Mouse (Mus musculus): ENCODE data around the gene Rnf145.

Rnf145 gene

DNA sequence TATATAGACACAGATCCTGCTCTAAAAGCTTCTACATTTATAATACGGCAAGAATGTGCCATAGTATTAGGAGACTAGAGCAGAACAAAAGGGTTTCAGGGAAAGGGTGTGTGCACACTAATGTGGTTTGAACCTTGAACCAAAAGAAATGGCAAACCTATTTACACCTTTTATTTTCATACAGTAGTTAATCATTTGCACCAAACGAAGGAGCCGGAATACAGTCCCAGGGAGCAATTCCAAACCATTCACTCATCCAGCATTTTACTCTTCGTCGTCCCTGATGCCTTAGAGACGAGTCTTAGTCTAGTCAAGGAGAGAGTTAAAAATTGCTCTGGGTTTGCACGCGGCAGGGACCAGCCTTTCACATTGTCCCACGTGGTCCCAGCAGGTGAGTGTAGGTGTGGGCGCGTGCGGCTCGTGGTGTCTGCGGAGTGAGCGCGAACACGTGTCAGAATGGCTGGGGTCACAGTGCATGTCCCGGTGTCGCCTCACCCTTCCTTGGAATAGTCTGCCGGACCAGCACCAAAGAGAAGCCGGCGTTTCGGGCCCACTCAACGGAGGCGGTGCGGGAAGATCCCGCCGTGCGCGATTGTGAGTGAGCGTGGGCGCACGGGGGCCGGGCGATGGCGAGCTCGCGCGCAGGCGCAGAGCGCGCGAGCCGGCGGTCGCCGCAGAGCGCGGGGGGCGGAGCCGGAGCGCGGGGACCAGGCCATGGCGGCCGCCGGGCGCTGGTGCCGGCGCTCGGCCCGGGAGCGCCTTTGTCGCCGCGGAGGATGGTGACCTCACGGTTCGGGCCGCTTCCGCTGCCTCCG, at the start of gene Rnf145:
Rnf145 (plus strand) TSS at position 684 of the 815 bp plus-strand sequence.
- no peaks in the 10 kb centered on the region for H3K27me3 ChIP-seq (ENCODE audit: control insufficient read depth, insufficient read depth, low read length, poor library complexity, severe bottlenecking)
- peak; percentile 84 for DNase-seq (ENCODE audit: low read depth, low spot score)
- 0 out of 2 replicates have a peak, but pooled peaks cover 4% of the 10 kb centered on the region for H3K36me3 ChIP-seq (ENCODE audit: control insufficient read depth, insufficient read depth, low read length, poor library complexity, severe bottlenecking)

DNA sequence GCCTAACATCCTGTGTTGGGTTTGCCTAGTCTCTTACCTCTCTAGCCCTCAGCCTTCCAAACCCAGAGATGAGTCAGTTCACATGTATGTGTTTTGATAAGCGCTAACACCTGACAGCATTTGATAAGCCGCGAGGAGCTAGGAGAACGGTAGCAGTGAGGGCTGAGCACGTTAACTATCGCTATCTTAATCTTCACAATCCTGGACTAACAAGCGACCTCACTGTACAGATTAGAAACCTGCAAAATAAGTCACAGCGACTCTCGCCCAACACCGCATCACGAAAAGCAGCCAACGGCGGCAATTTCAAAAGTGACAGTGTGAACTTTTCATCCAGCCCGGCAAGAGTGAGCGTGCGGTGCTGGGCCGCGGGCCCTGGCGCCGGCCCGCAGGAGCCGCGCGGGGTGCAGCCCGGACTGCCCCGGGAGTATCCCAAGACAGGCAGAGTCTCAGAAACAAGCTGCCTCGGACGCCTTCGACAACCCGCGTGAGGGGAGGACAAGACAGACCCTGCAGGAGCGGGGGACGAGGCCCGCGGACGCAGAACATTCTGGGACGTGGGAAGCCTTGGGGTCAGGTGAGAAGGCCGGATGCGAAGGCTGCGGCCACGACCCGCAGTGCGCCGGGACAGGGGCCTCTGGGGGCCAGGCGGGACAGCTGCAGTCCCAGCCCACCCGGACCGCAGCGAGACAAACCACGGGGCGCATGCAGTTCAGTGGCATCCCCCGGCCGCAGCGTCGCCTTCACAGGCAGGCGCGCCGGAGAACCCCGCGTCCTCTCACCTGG, 48.9 kb upstream of the Rnf145 start:
- DNase-seq (ENCODE audit: low read depth, low spot score) = peak; percentile 69
- H3K27me3 ChIP-seq (ENCODE audit: control insufficient read depth, insufficient read depth, low read length, poor library complexity, severe bottlenecking) = no peaks in the 10 kb centered on the region
- peaks cover 5% of the 10 kb centered on the region; the same call in 1 of the 2 replicates for H3K36me3 ChIP-seq (ENCODE audit: control insufficient read depth, insufficient read depth, low read length, poor library complexity, severe bottlenecking)

DNA sequence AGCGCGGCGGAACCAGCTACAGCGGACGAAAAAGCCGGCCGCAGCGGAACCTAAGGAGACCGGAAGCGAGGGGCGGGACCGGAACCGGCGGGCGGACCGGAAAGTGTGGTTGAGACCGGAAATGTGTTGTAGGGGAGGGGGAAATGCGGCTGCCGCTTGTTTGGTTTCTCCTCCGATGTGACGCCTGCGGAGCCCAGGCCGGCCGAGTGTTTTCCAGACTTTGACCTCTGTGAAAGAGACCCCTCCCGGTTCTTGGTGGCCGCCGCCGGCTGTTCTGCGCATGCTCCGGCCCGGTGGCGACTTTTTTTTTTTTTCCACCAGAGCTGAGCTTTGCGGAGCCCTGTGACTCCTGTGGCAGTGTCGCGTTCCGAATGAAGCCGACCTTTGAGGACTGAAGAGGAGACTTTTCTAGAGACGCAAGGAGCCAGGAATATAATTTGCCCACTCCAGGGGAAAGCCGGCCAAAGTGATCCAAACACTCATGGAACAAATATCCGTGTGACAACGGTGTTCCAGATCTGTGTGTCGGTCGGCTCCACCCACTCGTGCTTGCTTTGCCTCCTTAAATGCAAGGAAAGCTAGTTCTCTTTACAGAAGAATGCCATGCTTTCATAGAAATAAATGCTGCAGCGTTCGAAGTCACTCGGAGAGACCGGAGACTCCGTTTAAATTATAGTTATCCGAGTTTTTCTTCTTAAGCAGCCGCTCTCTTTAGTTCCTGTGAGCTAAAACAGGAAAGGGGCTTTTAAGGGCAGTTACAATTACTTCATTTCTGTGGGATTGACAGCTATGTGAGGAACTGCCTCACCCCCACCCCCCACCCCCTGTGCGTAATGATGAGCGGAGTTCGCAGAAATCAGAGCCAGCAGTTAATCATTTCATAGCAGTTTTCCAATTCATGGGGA, 48.1 kb upstream of the Rnf145 start, which contains the start of gene Ublcp1:
Ublcp1 (minus strand) TSS at position 67 of the 905 bp plus-strand sequence.
- Histone ChIP-seq H3K27me3 (ENCODE audit: control insufficient read depth, insufficient read depth, low read length, poor library complexity, severe bottlenecking) (no peaks in the 10 kb centered on the region), H3K36me3 (ENCODE audit: control insufficient read depth, insufficient read depth, low read length, poor library complexity, severe bottlenecking) (no peaks in the 10 kb centered on the region)
- DNase-seq (ENCODE audit: low read depth, low spot score) = peak; percentile 96

DNA sequence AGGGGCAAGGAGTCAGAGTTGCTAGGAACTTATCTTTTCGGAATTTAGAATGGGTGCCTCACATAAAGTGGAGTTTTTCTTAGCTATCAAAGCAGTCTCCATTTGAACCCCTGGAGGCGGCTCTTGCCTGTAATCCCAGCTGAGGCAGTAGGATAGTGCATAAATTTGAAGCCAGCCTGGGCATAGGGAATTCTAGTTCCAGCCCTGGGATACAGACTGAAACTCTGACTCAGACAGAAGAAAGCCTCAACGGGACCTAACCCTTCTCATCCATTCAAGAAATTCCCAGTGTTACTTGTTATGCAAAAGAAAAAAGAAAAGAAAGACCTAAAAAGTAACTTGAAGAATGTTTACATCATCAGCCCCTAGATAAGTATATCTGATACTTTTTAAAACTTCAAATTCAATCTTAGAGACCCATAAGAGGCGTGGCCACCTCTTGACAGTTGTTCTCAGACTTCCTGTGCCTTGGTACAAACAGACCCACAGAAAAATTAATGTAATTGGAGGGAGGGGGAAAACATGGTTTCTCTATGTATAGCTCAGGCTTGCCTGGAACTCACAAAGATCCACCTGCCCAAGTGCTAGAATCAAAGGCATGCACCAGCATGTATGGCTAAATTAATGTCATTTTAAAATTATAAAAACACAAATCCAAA, 47.3 kb upstream of the Rnf145 start:
- Histone ChIP-seq H3K27me3 (ENCODE audit: control insufficient read depth, insufficient read depth, low read length, poor library complexity, severe bottlenecking) (no peaks in the 10 kb centered on the region), H3K36me3 (ENCODE audit: control insufficient read depth, insufficient read depth, low read length, poor library complexity, severe bottlenecking) (no peaks in the 10 kb centered on the region)
- DNase-seq (ENCODE audit: low read depth, low spot score) = no peak

DNA sequence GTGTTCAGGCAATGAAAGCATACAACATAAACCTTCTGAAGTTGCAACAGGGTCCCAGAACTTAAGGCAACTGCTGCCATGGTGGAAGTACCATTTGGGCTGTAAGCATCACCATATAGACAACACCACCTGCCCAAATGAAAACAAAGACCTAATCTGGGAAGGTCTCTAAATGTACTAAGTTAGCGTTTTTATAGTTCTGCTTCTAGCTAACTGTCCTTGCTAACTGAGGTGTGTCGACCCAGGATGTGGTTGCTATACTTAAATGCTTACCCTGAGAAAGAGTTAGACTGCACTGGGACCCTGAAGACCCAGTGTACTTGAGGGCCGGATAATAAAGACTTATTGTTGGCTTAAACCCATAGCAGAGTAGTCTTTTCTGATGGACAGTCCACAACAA, 43.3 kb upstream of the Rnf145 start:
- no peaks in the 10 kb centered on the region for H3K27me3 ChIP-seq (ENCODE audit: control insufficient read depth, insufficient read depth, low read length, poor library complexity, severe bottlenecking)
- peak; percentile 70 for DNase-seq (ENCODE audit: low read depth, low spot score)
- no peaks in the 10 kb centered on the region for H3K36me3 ChIP-seq (ENCODE audit: control insufficient read depth, insufficient read depth, low read length, poor library complexity, severe bottlenecking)

DNA sequence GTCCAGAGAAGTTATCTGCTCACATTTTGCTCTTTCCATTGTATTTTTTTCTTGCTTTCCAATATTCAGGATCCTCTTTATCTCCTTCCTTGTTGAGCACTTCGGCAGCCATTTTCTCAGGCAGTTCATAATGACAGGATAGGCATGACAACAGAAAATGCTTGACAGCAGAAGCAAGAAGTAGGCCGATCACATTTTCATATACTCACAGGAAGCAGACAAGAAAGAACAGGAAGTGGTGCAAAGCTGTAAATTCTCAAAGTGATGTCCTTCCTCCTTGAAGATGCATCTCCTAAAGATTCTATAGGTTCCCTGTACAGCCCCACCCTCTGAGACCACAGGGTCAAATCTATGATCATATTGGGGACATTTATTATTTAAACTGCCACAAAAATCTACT, 42.3 kb upstream of the Rnf145 start:
- no peaks in the 10 kb centered on the region for H3K27me3 ChIP-seq (ENCODE audit: control insufficient read depth, insufficient read depth, low read length, poor library complexity, severe bottlenecking)
- no peaks in the 10 kb centered on the region for H3K36me3 ChIP-seq (ENCODE audit: control insufficient read depth, insufficient read depth, low read length, poor library complexity, severe bottlenecking)
- peak; percentile 63 for DNase-seq (ENCODE audit: low read depth, low spot score)

DNA sequence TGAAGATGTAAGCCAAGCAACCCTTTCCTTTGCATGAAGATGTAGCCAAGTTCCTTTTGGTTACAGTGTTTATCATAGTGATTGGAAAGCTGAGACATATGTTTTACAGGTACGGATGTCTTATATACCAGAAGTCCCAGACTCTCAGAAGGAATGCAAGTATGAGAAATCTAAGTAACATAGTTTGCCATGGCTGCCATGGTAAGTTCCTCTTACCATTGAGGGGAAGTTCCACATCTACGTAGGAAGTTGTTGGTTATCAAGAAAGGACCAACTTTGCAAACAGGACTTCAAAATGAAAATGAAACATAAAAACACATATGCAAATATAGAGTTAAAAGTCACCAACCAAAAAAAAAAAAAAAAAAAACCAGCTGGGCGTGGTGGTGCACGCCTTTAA, 40.4 kb upstream of the Rnf145 start:
- Histone ChIP-seq H3K36me3 (ENCODE audit: control insufficient read depth, insufficient read depth, low read length, poor library complexity, severe bottlenecking) (no peaks in the 10 kb centered on the region), H3K27me3 (ENCODE audit: control insufficient read depth, insufficient read depth, low read length, poor library complexity, severe bottlenecking) (no peaks in the 10 kb centered on the region)
- peak; percentile 80 for DNase-seq (ENCODE audit: low read depth, low spot score)

DNA sequence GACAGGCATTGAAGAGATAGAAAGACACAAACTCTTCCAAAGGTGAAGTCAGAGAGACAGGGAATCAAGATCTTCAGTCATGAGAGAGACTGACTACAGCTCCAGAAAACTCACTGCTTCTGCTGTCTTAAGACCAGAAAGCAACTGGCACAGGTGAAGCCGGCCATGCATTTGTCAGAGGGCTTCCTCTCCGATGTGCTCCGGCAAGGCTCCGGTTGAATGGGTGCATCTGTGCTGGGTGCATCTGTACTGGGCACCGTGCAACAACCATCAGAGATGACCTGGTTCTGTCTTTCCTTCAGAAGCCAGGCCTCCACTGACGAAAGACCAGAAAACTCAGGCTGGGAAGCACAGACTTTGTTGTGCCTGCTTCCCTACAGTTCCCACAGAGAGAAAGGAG, 38.5 kb upstream of the Rnf145 start:
- H3K36me3 ChIP-seq (ENCODE audit: control insufficient read depth, insufficient read depth, low read length, poor library complexity, severe bottlenecking) = no peaks in the 10 kb centered on the region
- no peaks in the 10 kb centered on the region for H3K27me3 ChIP-seq (ENCODE audit: control insufficient read depth, insufficient read depth, low read length, poor library complexity, severe bottlenecking)
- peak; percentile 66 for DNase-seq (ENCODE audit: low read depth, low spot score)

DNA sequence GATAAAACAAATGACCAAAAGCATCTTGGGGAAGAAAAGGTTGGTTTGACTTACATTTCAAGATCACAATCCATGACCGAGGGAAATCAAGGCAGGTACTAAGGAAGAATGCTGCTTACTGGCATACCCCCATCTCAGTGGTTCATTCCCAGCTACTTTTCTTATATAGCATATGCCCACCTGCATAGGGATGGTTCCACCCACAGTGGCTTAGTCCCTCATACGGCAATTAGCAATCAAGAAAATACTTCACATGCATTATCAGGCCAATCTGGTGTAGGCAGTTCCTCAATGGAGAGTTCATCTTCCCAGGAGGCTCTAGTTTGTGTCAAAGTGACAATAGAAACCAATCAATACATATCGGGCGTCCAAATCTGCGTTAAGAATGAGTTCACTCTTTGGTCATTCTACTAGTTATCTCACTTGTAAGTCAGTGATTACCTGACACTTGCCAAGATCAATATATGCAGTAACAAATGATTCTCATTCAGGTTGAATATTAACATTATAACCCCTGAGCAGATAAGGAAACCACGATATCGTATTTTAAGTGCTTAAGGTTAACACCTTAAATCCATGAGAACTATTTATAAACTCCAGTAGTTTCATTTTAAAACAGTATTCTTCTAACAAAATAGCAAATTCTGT, 33.6 kb upstream of the Rnf145 start:
- H3K36me3 ChIP-seq (ENCODE audit: control insufficient read depth, insufficient read depth, low read length, poor library complexity, severe bottlenecking) = no peaks in the 10 kb centered on the region
- no peaks in the 10 kb centered on the region for H3K27me3 ChIP-seq (ENCODE audit: control insufficient read depth, insufficient read depth, low read length, poor library complexity, severe bottlenecking)
- no peak for DNase-seq (ENCODE audit: low read depth, low spot score)

DNA sequence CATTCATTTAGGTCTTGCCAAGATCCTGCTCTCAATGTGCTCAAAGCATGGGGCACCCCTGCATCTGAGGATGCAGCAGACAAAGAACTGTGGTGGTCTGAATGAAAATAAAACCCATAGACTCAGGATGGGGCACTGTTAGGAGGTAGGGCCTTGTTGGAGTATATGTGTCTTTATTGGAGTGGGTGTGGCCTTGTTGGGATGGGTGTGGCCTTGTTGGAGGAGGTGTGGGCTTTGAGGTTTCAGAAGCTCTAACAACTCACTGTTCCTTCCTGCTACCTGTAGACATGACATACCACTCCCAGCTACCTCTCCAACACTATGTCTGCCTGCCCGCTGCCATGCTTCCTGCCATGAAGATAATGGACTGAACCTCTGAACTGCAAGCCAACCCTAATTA, 29.6 kb upstream of the Rnf145 start:
- H3K27me3 ChIP-seq (ENCODE audit: control insufficient read depth, insufficient read depth, low read length, poor library complexity, severe bottlenecking) = no peaks in the 10 kb centered on the region
- H3K36me3 ChIP-seq (ENCODE audit: control insufficient read depth, insufficient read depth, low read length, poor library complexity, severe bottlenecking) = no peaks in the 10 kb centered on the region
- no peak for DNase-seq (ENCODE audit: low read depth, low spot score)

DNA sequence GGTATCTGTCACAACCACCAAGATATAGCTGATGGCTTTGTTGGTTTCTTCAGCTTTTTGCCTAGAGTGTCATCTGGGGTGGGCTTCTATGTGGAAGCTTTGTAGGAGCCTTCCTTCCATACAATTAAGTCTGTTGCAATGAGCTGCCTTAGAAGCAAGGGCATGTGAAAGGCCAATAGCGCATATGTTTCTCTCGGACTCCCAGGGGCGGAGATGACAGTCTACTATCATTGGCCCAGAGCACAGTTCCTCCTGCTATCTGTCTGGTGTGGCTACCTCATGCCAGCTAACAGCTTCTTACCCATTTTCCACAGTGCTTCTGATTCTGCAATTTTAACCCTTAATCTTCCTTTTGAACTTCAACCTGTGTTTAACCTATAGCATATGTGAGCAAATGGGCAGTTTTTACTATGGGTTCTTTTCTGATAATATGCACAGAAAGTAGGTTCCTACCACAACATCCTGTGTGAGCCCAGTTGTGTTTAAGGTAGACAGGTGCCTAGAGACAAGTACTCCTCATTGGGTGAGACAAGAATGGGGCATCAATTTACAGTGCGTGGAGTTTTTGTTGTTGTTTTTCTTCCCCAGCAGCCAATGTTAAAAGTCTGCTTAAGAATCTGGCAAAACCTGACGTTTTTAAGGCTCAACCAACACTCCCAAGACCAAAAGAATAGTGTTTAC, 24.0 kb upstream of the Rnf145 start:
- Histone ChIP-seq H3K36me3 (ENCODE audit: control insufficient read depth, insufficient read depth, low read length, poor library complexity, severe bottlenecking) (no peaks in the 10 kb centered on the region), H3K27me3 (ENCODE audit: control insufficient read depth, insufficient read depth, low read length, poor library complexity, severe bottlenecking) (no peaks in the 10 kb centered on the region)
- no peak for DNase-seq (ENCODE audit: low read depth, low spot score)

DNA sequence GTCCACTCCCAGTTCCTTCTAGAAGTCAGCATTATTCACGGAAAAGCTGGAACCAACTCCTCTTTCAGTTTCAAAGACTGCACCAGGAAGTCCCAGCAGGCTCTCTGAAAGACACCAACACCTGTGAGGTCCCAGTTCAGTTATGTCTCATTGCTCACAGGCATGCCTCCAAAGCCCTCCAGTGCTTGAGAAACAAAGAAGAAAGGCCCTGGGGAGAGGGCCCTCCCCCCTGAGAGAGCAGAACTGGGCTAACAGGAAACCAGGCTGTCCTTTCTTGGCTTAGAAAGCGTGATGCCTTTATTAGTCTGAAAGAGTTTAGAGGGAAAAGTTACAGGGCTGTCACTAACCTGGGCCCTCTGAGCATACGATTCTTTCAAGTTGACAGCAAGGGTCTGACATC, 22.5 kb upstream of the Rnf145 start:
- DNase-seq (ENCODE audit: low read depth, low spot score) = peak; percentile 63
- Histone ChIP-seq H3K36me3 (ENCODE audit: control insufficient read depth, insufficient read depth, low read length, poor library complexity, severe bottlenecking) (no peaks in the 10 kb centered on the region), H3K27me3 (ENCODE audit: control insufficient read depth, insufficient read depth, low read length, poor library complexity, severe bottlenecking) (no peaks in the 10 kb centered on the region)

Measured in splenic B cell, adult 2 months (primary cell).